ENCODE assay signal across 17 mouse cellular contexts in genomic region chr7:29432947-29433553, GRCm38 (mm10).
A peak's percentile ranks its signal among the peaks of the same experiment; 100 is the strongest.
DNase-seq lines count a peak whose midpoint lies in the region; ATAC-seq and TF ChIP-seq lines count a peak whose summit lies in the region.
"Had no signal": no experiment of that assay in that cellular context is flagged by ENCODE, and none has a peak within 500 bp of the region (broad histone marks: within the 10 kb centered on the region; RNA-seq: fewer than 3 reads in every experiment).

No protein-coding gene starts in this region.

- no peak for TF ChIP-seq CTCF in forebrain, postnatal 0 days (IDR thresholded peaks at IDR 0.05; ENCODE audit: low read depth)
- TF ChIP-seq CTCF in midbrain, postnatal 0 days (IDR thresholded peaks at IDR 0.05), result no peak

- no peak overlapping the region for H3K4me2 ChIP-seq in limb, embryonic 14.5 days (replicated peaks; ENCODE audit: low read depth, low read length, severe bottlenecking)
- H3K4me2 ChIP-seq in forebrain, postnatal 0 days (ENCODE audit: low read depth), result no peak overlapping the region
- H3K4me2 ChIP-seq in midbrain, postnatal 0 days (ENCODE audit: low read depth, low read length, poor library complexity, severe bottlenecking), result no peak overlapping the region
- H3K4me2 ChIP-seq: embryonic facial prominence, embryonic 13.5 days had no signal

- peak; percentile 65 for DNase-seq in gastrocnemius, adult 18-20 months (ENCODE audit: low spot score)
- no peak for DNase-seq in gastrocnemius, postnatal 10 days
- DNase-seq in limb, embryonic 14.5 days (ENCODE audit: low spot score), result no peak
- DNase-seq in limb, embryonic 10.5 days (ENCODE audit: low spot score), result no peak
- DNase-seq in forebrain, postnatal 0 days, result no peak
- no peak for DNase-seq in midbrain, postnatal 0 days (ENCODE audit: low spot score)
- DNase-seq in left cerebral cortex, postnatal 14 days (ENCODE audit: low spot score in 2 of 2), result no peak
- DNase-seq in left cerebral cortex, postnatal 4 days, result no peak
- DNase-seq: B cell, adult 2 months; cerebellum, adult 8-10 months; kidney, adult 18-20 months; kidney, postnatal 4 days; liver, postnatal 0 days; right cerebral cortex, postnatal 14 days; thymus, postnatal 36 days had no signal

- no peak for TF ChIP-seq POLR2A in limb, embryonic 14.5 days (IDR thresholded peaks at IDR 0.05; ENCODE audit: borderline replicate concordance, extremely low read depth, insufficient read depth, insufficient read length)

- H3K4me3 ChIP-seq in limb, embryonic 14.5 days (replicated peaks; ENCODE audit: low read length), result no peak overlapping the region
- no peak overlapping the region for H3K4me3 ChIP-seq in limb, embryonic 10.5 days
- no peak overlapping the region for H3K4me3 ChIP-seq in forebrain, postnatal 0 days (ENCODE audit: low read depth, low read length)
- no peak overlapping the region for H3K4me3 ChIP-seq in midbrain, postnatal 0 days (ENCODE audit: low read depth, low read length)
- H3K4me3 ChIP-seq: embryonic facial prominence, embryonic 13.5 days had no signal

- ATAC-seq in limb, embryonic 14.5 days (ENCODE audit: low FRiP score, low read depth), result no peak
- ATAC-seq in forebrain, postnatal 0 days, result peak; percentile 37
- ATAC-seq in midbrain, postnatal 0 days (ENCODE audit: low FRiP score), result no peak
- ATAC-seq: liver, postnatal 0 days had no signal

- 72% methylated on average over 11 of the region's 11 CpGs for WGBS in limb, embryonic 14.5 days
- WGBS in limb, embryonic 10.5 days, result 84% methylated on average over 11 of the region's 11 CpGs
- 44% methylated on average over 11 of the region's 11 CpGs for WGBS in forebrain, postnatal 0 days
- 39% methylated on average over 11 of the region's 11 CpGs for WGBS in midbrain, postnatal 0 days

- no peaks in the 10 kb centered on the region for H3K27me3 ChIP-seq in limb, embryonic 14.5 days (ENCODE audit: control insufficient read depth, insufficient read depth, low read length)
- no peaks in the 10 kb centered on the region for H3K27me3 ChIP-seq in limb, embryonic 10.5 days (ENCODE audit: low read depth, poor library complexity, severe bottlenecking)
- H3K27me3 ChIP-seq in forebrain, postnatal 0 days (ENCODE audit: insufficient read depth, low read length), result no peaks in the 10 kb centered on the region
- no peaks in the 10 kb centered on the region for H3K27me3 ChIP-seq in midbrain, postnatal 0 days (ENCODE audit: insufficient read depth, low read length)
- H3K27me3 ChIP-seq: embryonic facial prominence, embryonic 13.5 days had no signal

- H3K4me1 ChIP-seq in limb, embryonic 14.5 days (ENCODE audit: control insufficient read depth, insufficient read depth, low read length), result peaks cover 18% of the 10 kb centered on the region
- H3K4me1 ChIP-seq in limb, embryonic 10.5 days, result peaks cover 41% of the 10 kb centered on the region
- peaks cover 11% of the 10 kb centered on the region for H3K4me1 ChIP-seq in forebrain, postnatal 0 days (ENCODE audit: insufficient read depth)
- H3K4me1 ChIP-seq in midbrain, postnatal 0 days (ENCODE audit: insufficient read depth, low read length), result peaks cover 10% of the 10 kb centered on the region

- H3K9me3 ChIP-seq in limb, embryonic 14.5 days (ENCODE audit: control insufficient read depth, low read length), result no peaks in the 10 kb centered on the region
- H3K9me3 ChIP-seq in limb, embryonic 10.5 days (replicated peaks), result no peaks in the 10 kb centered on the region
- no peaks in the 10 kb centered on the region for H3K9me3 ChIP-seq in forebrain, postnatal 0 days (ENCODE audit: low read length)
- H3K9me3 ChIP-seq in midbrain, postnatal 0 days (ENCODE audit: low read length), result no peaks in the 10 kb centered on the region
- H3K9me3 ChIP-seq: embryonic facial prominence, embryonic 13.5 days; G1E had no signal

- peak overlapping the region; percentile 3; the same call in 1 of the 2 replicates for H3K27ac ChIP-seq in limb, embryonic 14.5 days (replicated peaks; ENCODE audit: low read depth, low read length)
- H3K27ac ChIP-seq in limb, embryonic 10.5 days, result no peak overlapping the region
- H3K27ac ChIP-seq in forebrain, postnatal 0 days (ENCODE audit: low read depth, low read length), result no peak overlapping the region
- H3K27ac ChIP-seq in midbrain, postnatal 0 days (ENCODE audit: low read depth, low read length), result no peak overlapping the region
- H3K27ac ChIP-seq: embryonic facial prominence, embryonic 13.5 days had no signal

- no peaks in the 10 kb centered on the region for H3K36me3 ChIP-seq in limb, embryonic 14.5 days (ENCODE audit: control insufficient read depth, insufficient read depth, low read length)
- no peaks in the 10 kb centered on the region for H3K36me3 ChIP-seq in limb, embryonic 10.5 days
- no peaks in the 10 kb centered on the region for H3K36me3 ChIP-seq in forebrain, postnatal 0 days (ENCODE audit: insufficient read depth)
- no peaks in the 10 kb centered on the region for H3K36me3 ChIP-seq in midbrain, postnatal 0 days (ENCODE audit: insufficient read depth, low read length)

- H3K9ac ChIP-seq in limb, embryonic 14.5 days (ENCODE audit: low read depth, low read length, severe bottlenecking), result no peak overlapping the region
- H3K9ac ChIP-seq in forebrain, postnatal 0 days, result no peak overlapping the region
- H3K9ac ChIP-seq in midbrain, postnatal 0 days (replicated peaks; ENCODE audit: low read length, poor library complexity, severe bottlenecking), result 0 out of 2 replicates have a peak overlapping the region, but pooled peaks have one; percentile 4
- H3K9ac ChIP-seq: embryonic facial prominence, embryonic 13.5 days; liver, postnatal 0 days had no signal

- intact Hi-C loops in left cerebral cortex, postnatal 14 days (cut with DNase I), result no loop called here
- intact Hi-C loops in left cerebral cortex, postnatal 4 days (cut with DNase I), result no loop called here
